Mouse (Mus musculus) MEL (cell line): ENCODE measurements around the gene Cdh16. TPM values are rescaled to one million over a fixed set of nuclear protein-coding genes. Genes with fewer than 3 reads are reported as not detected.

Experiments used
- DNase-seq: peaks from one replicate; pipeline ENCODE4 v3.0.0; 2011; ENCODE audit warnings: low read depth, low spot score
- H3K27ac ChIP-seq: 2 replicates; pipeline ENCODE4 v1.5.1; 2012; ENCODE audit warnings: low read depth, mild to moderate bottlenecking, control low read depth, low read length, moderate library complexity; ENCODE audit not compliant: control insufficient read depth
- H3K27me3 ChIP-seq, 2 experiments: fragments of 150-350 bp in 1 of 2; sonication (generic) in 1 of 2; 2 replicates each; pipeline ENCODE4 v1.6.1; 2012; ENCODE audit warnings: low read length in 2 of 2, mild to moderate bottlenecking in 2 of 2, improper control_type of control experiment in 1 of 2, moderate library complexity in 1 of 2; ENCODE audit not compliant: insufficient read depth in 2 of 2, control insufficient read depth in 1 of 2
- H3K36me3 ChIP-seq, 2 experiments: 2 replicates each; pipeline ENCODE4 v1.6.1; 2012 to 2014; ENCODE audit warnings: low read length in 2 of 2, improper control_type of control experiment in 1 of 2, inconsistent platforms in 1 of 2, mild to moderate bottlenecking in 1 of 2; ENCODE audit not compliant: insufficient read depth in 2 of 2, control insufficient read depth in 1 of 2
- H3K4me1 ChIP-seq, 2 experiments: fragments of 150-350 bp in 1 of 2; sonication (generic) in 1 of 2; 2 replicates each; pipeline ENCODE4 v1.6.1; 2012; ENCODE audit warnings: low read length in 2 of 2, improper control_type of control experiment in 1 of 2, mild to moderate bottlenecking in 1 of 2; ENCODE audit not compliant: insufficient read depth in 2 of 2, control insufficient read depth in 1 of 2
- H3K4me3 ChIP-seq, 2 experiments: fragments of 150-350 bp in 1 of 2; sonication (generic) in 1 of 2; 2 replicates each; pipeline ENCODE4 v1.5.1; 2012; ENCODE audit warnings: low read depth in 2 of 2, low read length in 2 of 2, mild to moderate bottlenecking in 2 of 2, moderate library complexity in 2 of 2, control low read depth in 1 of 2, improper control_type of control experiment in 1 of 2; ENCODE audit not compliant: control insufficient read depth in 1 of 2, insufficient read depth in 1 of 2
- H3K79me2 ChIP-seq: 2 replicates; pipeline ENCODE4 v1.6.1; 2012; ENCODE audit warnings: mild to moderate bottlenecking, low read length, moderate library complexity; ENCODE audit not compliant: control insufficient read depth, poor library complexity, insufficient read depth
- H3K9ac ChIP-seq: 2 replicates; pipeline ENCODE4 v1.6.1; 2012; ENCODE audit warnings: low read depth, mild to moderate bottlenecking, control low read depth, low read length, moderate library complexity; ENCODE audit not compliant: control insufficient read depth, poor library complexity, severe bottlenecking
- H3K9me3 ChIP-seq: fragments of 150-350 bp; sonication (generic); replicated peaks from 2 replicates; pipeline ENCODE4 v1.6.1; 2012; ENCODE audit warnings: mild to moderate bottlenecking, low read length, improper control_type of control experiment, moderate library complexity; ENCODE audit not compliant: insufficient read depth
- BHLHE40 ChIP-seq: IDR thresholded peaks from 2 replicates; pipeline ENCODE4 v1.6.1; 2012; ENCODE audit warnings: low read depth, mild to moderate bottlenecking, inconsistent platforms, low read length, improper control_type of control experiment, borderline replicate concordance
- CHD1 ChIP-seq: IDR thresholded peaks from 2 replicates; pipeline ENCODE4 v1.6.1; 2012; ENCODE audit warnings: low read depth, mild to moderate bottlenecking, inconsistent platforms, low read length, improper control_type of control experiment
- E2F4 ChIP-seq: IDR thresholded peaks from 2 replicates; pipeline ENCODE4 v1.6.1; 2011; ENCODE audit warnings: low read depth, low read length, improper control_type of control experiment, borderline replicate concordance
- EP300 ChIP-seq, 2 experiments: IDR thresholded peaks; 2 replicates each; pipeline ENCODE4 v1.6.1; 2011; ENCODE audit warnings: improper control_type of control experiment in 2 of 2, low read length in 2 of 2, low read depth in 1 of 2, mild to moderate bottlenecking in 1 of 2
- ETS1 ChIP-seq: IDR thresholded peaks from 2 replicates; pipeline ENCODE4 v1.6.1; 2012; ENCODE audit warnings: low read depth, mild to moderate bottlenecking, inconsistent platforms, low read length, improper control_type of control experiment, moderate library complexity
- GABPA ChIP-seq: IDR thresholded peaks from 2 replicates; pipeline ENCODE4 v1.6.1; 2012; ENCODE audit warnings: low read depth, mild to moderate bottlenecking, inconsistent platforms, low read length, improper control_type of control experiment, moderate library complexity
- HCFC1 ChIP-seq: IDR thresholded peaks from 2 replicates; pipeline ENCODE4 v1.6.1; 2012; ENCODE audit warnings: low read depth, mild to moderate bottlenecking, inconsistent platforms, low read length, improper control_type of control experiment, moderate library complexity
- JUND ChIP-seq: IDR thresholded peaks from 2 replicates; pipeline ENCODE4 v1.6.1; 2011; ENCODE audit warnings: low read depth, mild to moderate bottlenecking, improper control_type of control experiment, low read length
- KAT2A ChIP-seq: conservative IDR thresholded peaks from 2 replicates; pipeline ENCODE4 v1.6.1; 2012; ENCODE audit warnings: low read depth, low read length, improper control_type of control experiment, inconsistent platforms
- MAFK ChIP-seq: IDR thresholded peaks from 2 replicates; pipeline ENCODE4 v1.6.1; 2011; ENCODE audit warnings: low read depth, mild to moderate bottlenecking, low read length, improper control_type of control experiment, borderline replicate concordance
- MAX ChIP-seq: IDR thresholded peaks from 2 replicates; pipeline ENCODE4 v1.6.1; 2011; ENCODE audit warnings: low read length, improper control_type of control experiment
- MEF2A ChIP-seq: IDR thresholded peaks from 2 replicates; pipeline ENCODE4 v1.6.1; 2014; ENCODE audit warnings: low read depth, mild to moderate bottlenecking, inconsistent platforms, low read length, improper control_type of control experiment; ENCODE audit not compliant: poor library complexity, insufficient replicate concordance, severe bottlenecking; ENCODE audit errors: extremely low read depth
- NELFE ChIP-seq: IDR thresholded peaks from 2 replicates; pipeline ENCODE4 v1.6.1; 2011; ENCODE audit warnings: low read depth, low read length, improper control_type of control experiment
- NRF1 ChIP-seq: IDR thresholded peaks from 2 replicates; pipeline ENCODE4 v1.6.1; 2014; ENCODE audit warnings: low read depth, mild to moderate bottlenecking, inconsistent platforms, low read length, improper control_type of control experiment, moderate library complexity; ENCODE audit not compliant: poor library complexity, insufficient read depth, severe bottlenecking
- POLR2A ChIP-seq, 2 experiments: IDR thresholded peaks; 2 replicates each; pipeline ENCODE4 v1.6.1; 2011 to 2012; ENCODE audit warnings: low read length in 2 of 2, mild to moderate bottlenecking in 2 of 2, control low read depth in 1 of 2, improper control_type of control experiment in 1 of 2, low read depth in 1 of 2, moderate library complexity in 1 of 2; ENCODE audit not compliant: control insufficient read depth in 1 of 2, insufficient read depth in 1 of 2, poor library complexity in 1 of 2
- POLR2AphosphoS5 ChIP-seq: IDR thresholded peaks from 2 replicates; pipeline ENCODE4 v1.6.1; 2012; ENCODE audit warnings: low read depth, borderline replicate concordance, mild to moderate bottlenecking, inconsistent platforms, low read length, moderate library complexity, mixed read lengths
- RCOR1 ChIP-seq: IDR thresholded peaks from 2 replicates; pipeline ENCODE4 v1.6.1; 2012; ENCODE audit warnings: low read depth, mild to moderate bottlenecking, inconsistent platforms, low read length, improper control_type of control experiment
- SIN3A ChIP-seq: IDR thresholded peaks from 2 replicates; pipeline ENCODE4 v1.6.1; 2012; ENCODE audit warnings: low read length, improper control_type of control experiment, inconsistent platforms
- SMC3 ChIP-seq: IDR thresholded peaks from 2 replicates; pipeline ENCODE4 v1.6.1; 2011; ENCODE audit warnings: low read depth, low read length, improper control_type of control experiment
- TAL1 ChIP-seq: IDR thresholded peaks from 2 replicates; pipeline ENCODE4 v1.6.1; 2012; ENCODE audit warnings: mild to moderate bottlenecking, inconsistent platforms, low read length, moderate library complexity, mixed read lengths
- TBP ChIP-seq: IDR thresholded peaks from 2 replicates; pipeline ENCODE4 v1.8.0; 2011; ENCODE audit warnings: low read depth, low read length, improper control_type of control experiment
- TCF12 ChIP-seq: IDR thresholded peaks from 2 replicates; pipeline ENCODE4 v1.6.1; 2014; ENCODE audit warnings: low read depth, mild to moderate bottlenecking, inconsistent platforms, low read length, improper control_type of control experiment, moderate library complexity
- USF1 ChIP-seq: IDR thresholded peaks from 2 replicates; pipeline ENCODE4 v1.6.1; 2014; ENCODE audit warnings: low read depth, mild to moderate bottlenecking, inconsistent platforms, low read length, improper control_type of control experiment, moderate library complexity
- USF2 ChIP-seq, 2 experiments: IDR thresholded peaks; 2 replicates each; pipeline ENCODE4 v1.6.1; 2011 to 2012; ENCODE audit warnings: improper control_type of control experiment in 2 of 2, low read length in 2 of 2, borderline replicate concordance in 1 of 2, inconsistent platforms in 1 of 2, low read depth in 1 of 2, mild to moderate bottlenecking in 1 of 2; ENCODE audit not compliant: insufficient read depth in 1 of 2
- ZC3H11A ChIP-seq: IDR thresholded peaks from 2 replicates; pipeline ENCODE4 v1.6.1; 2012; ENCODE audit warnings: low read depth, mild to moderate bottlenecking, inconsistent platforms, low read length, improper control_type of control experiment
- ZKSCAN1 ChIP-seq: IDR thresholded peaks from 2 replicates; pipeline ENCODE4 v1.6.1; 2012; ENCODE audit warnings: low read depth, mild to moderate bottlenecking, inconsistent platforms, low read length, improper control_type of control experiment, moderate library complexity
- polyA plus RNA-seq, 2 experiments: library from polyadenylated mRNA; stranded (reverse) in 1 of 2; unstranded in 1 of 2; fragments of >175 nt in 1 of 2; fragments of >200 nt in 1 of 2; gene quantifications; 2 replicates each; pipeline versions ENCODE4 v1.2.1 to v1.2.4; 2012; ENCODE audit warnings: low replicate concordance in 2 of 2, low read depth in 1 of 2; ENCODE audit not compliant: insufficient read length in 2 of 2, insufficient read depth in 1 of 2, missing spikeins in 1 of 2
- total RNA-seq: library from RNA; depleted of rRNA; stranded (reverse); fragments of 300-350 nt; gene quantifications from 2 replicates; pipeline ENCODE4 v1.2.3, GENCODE M21; 2012

Cdh16 gene
- total and polyA plus RNA-seq, 3 experiments = 0.45 TPM; not detected in 2

DNA sequence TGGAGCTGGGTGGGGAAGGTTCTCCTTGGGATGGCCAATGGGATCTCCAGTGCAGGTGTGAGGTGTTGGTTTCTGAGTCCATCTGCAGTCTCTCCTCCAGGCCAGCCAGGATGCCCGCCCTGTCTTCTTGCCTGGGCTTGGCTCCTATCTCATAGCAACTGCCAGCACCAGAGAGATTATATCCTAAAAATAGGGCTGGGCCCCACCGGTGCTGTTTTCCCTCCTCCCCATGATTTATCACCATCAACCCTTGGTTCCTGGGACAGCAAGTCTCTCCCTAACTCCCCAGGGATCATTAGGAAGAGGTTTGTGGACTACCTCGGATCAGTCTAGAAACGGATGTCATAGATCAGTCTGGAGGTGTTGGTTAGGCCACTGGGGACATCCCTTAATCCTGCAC, 11.1 kb downstream of the Cdh16 start:
- TF ChIP-seq GABPA (no peak), KAT2A (no peak), NRF1 (no peak), ZC3H11A (no peak), POLR2A (IDR thresholded peaks at IDR 0.05; ENCODE audit: control insufficient read depth in 1 of 2, insufficient read depth in 1 of 2, low read depth in 1 of 2, low read length in 2 of 2, poor library complexity in 1 of 2) (no peak), ETS1 (no peak), NELFE (no peak), MAFK (no peak), SIN3A (no peak), E2F4 (no peak), BHLHE40 (no peak), TBP (no peak), USF1 (no peak), RCOR1 (no peak), EP300 (IDR thresholded peaks at IDR 0.05; ENCODE audit: low read depth in 1 of 2, low read length in 2 of 2) (no peak), TAL1 (no peak), JUND (no peak), CHD1 (no peak), USF2 (IDR thresholded peaks at IDR 0.05; ENCODE audit: borderline replicate concordance in 1 of 2, insufficient read depth in 1 of 2, low read depth in 1 of 2, low read length in 2 of 2) (no peak)
- Histone ChIP-seq H3K36me3 (no peaks in the 10 kb centered on the region), H3K79me2 (no peaks in the 10 kb centered on the region), H3K4me3 (no peak overlapping the region), H3K9ac (no peak overlapping the region), H3K27me3 (no peaks in the 10 kb centered on the region), H3K27ac (no peak overlapping the region), H3K9me3 (no peaks in the 10 kb centered on the region), H3K4me1 (0 out of 4 replicates have a peak, but pooled peaks cover 0 to 9% of the 10 kb centered on the region in 2 experiments)
- no peak for DNase-seq

DNA sequence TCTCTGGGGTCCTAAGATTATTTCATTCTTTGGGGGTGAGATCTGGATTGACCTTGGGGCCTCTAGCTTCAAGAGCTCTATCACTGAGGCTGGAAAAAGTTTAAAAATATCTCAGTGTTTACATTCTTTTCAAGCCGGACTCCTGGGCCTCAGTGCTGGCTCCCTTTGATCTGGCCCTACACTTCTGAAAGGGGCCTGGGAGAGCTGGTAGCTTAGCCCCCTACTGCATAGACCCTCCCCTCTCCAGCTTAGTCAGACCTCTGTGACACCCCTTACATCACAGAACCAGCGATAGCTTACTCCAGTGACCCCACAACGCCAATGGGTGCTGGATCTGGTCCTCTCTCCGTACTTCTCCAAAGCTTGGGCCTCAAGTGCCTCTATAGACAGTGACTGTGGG, 12.6 kb downstream of the Cdh16 start:
- Histone ChIP-seq H3K9ac (no peak overlapping the region), H3K9me3 (no peaks in the 10 kb centered on the region), H3K79me2 (no peaks in the 10 kb centered on the region), H3K4me3 (no peak overlapping the region), H3K27ac (no peak overlapping the region), H3K36me3 (no peaks in the 10 kb centered on the region), H3K27me3 (no peaks in the 10 kb centered on the region), H3K4me1 (0 out of 4 replicates have a peak, but pooled peaks cover 0 to 9% of the 10 kb centered on the region in 2 experiments)
- no peak for DNase-seq
- TF ChIP-seq MAFK (no peak), USF2 (IDR thresholded peaks at IDR 0.05; ENCODE audit: borderline replicate concordance in 1 of 2, insufficient read depth in 1 of 2, low read depth in 1 of 2, low read length in 2 of 2) (no peak), POLR2A (IDR thresholded peaks at IDR 0.05; ENCODE audit: control insufficient read depth in 1 of 2, insufficient read depth in 1 of 2, low read depth in 1 of 2, low read length in 2 of 2, poor library complexity in 1 of 2) (no peak), ZKSCAN1 (no peak), CHD1 (no peak), TCF12 (no peak), ZC3H11A (no peak), SMC3 (no peak), GABPA (no peak), TBP (no peak), HCFC1 (no peak), TAL1 (no peak), E2F4 (no peak), MAX (no peak), POLR2AphosphoS5 (no peak), USF1 (no peak), JUND (no peak), MEF2A (no peak)
